Mouse (Mus musculus): ENCODE results near the gene BC067074.
"Not testable (repeated sequence)": the region's sequence is repeated elsewhere in the genome, so short reads cannot be mapped to it uniquely, and the experiment has no call there.

Gene BC067074

GRCm38 (mm10) chr13:113292975-113293706 is at the start of gene BC067074:
TSS of gene BC067074 (plus strand) at chr13:113293159.
- DNase-seq (ENCODE audit: low spot score in 2 of 2) = no peak

DNA sequence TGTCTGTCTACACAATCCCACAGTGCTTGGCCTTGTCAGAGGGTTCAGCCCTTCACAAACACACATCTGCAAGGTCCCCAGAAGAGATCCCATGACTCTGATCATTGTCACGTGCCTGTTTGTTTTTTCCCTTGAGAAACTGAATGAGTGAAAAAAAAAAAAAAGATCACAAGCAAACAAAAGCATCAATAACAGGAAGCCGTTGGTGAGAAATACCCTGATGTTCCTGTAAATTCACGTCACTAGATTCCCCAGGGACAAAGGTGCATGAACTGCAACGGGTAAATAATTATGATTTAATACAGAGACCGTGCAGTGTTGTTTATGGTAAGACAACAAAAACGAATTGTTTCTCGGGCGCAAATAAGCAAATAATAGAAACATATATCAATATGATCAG is 47.9 kb upstream of the BC067074 start:
- DNase-seq (ENCODE audit: low spot score in 2 of 2) = no peak

DNA sequence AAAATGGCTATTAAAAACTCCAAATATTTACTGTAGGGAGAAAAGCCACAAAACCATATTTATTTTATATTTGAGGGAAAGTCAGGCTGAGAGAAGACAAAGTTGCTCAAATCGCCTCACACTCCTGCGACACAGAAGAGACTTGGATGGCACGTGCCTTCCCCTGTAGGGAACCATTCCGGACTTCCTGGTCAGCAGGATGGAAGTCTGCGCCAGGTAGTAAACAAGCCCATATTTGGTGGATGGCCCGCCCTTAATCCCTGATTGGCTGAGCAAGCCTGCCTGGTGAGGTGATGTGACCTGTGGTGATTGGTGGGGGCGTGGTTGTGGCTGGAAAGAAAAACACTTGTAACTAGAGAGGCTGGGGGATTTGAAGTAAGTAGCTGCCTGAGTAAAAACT is 40.4 kb upstream of the BC067074 start:
- DNase-seq (ENCODE audit: low spot score in 2 of 2) = not testable (repeated sequence)

GRCm38 (mm10) chr13:113256766-113257165 is 36.2 kb upstream of the BC067074 start:
- no peak for DNase-seq (ENCODE audit: low spot score in 2 of 2)

GRCm38 (mm10) chr13:113257190-113257589 is 35.8 kb upstream of the BC067074 start:
- no peak for DNase-seq (ENCODE audit: low spot score in 2 of 2)

DNA sequence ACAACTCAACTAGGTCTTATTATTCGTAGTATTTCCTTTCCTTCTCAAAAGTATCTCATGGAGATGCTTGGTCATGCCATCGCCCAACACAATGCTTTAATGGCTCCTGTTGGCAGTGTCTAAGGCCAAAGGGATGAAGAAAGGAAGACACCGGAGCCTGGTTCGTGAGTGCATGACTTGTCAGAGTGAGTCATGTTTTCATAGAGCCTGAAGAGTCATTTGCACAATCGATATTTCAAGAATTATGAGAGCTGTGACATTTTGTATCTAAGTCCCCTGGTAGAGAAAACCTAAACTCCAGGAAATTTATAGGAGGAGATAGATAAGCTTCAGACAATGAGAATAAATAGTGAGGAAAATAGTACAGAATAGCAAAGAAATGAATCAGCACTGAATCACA is 33.7 kb upstream of the BC067074 start:
- DNase-seq (ENCODE audit: low spot score in 2 of 2) = no peak

- no peak for DNase-seq (ENCODE audit: low spot score in 2 of 2)
These were observed 30.1 kb upstream of the BC067074 start for GRCm38 (mm10) chr13:113262822-113263221.

DNA sequence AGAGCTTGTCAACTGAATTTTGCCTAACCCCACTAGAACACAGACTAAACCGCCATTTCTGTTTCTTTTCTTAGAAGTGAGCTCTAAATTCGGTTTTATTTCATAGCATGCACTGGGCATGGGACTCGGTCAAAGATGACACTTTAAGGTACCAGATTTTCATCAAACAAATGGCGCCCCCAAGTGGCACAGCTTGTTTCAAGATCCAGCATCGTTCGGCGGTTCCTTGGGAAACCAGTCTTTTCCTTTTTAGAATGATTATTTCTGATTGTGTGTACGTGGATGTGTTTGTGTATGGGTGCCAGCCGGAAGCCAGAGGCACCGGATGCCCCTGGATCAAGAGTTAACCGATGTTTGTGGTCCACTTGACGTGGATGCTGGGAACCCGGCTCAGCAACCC is 27.7 kb upstream of the BC067074 start:
- no peak for DNase-seq (ENCODE audit: low spot score in 2 of 2)

GRCm38 (mm10) chr13:113266495-113266951 is 26.4 kb upstream of the BC067074 start:
- DNase-seq (ENCODE audit: low spot score in 2 of 2) = peak in 1 of 2 experiments; percentile 40

GRCm38 (mm10) chr13:113267204-113267603 is 25.8 kb upstream of the BC067074 start:
- no peak for DNase-seq (ENCODE audit: low spot score in 2 of 2)

- DNase-seq (ENCODE audit: low spot score in 2 of 2) = peak in 1 of 2 experiments; percentile 41
These were observed 22.9 kb upstream of the BC067074 start for GRCm38 (mm10) chr13:113269777-113270776.

DNA sequence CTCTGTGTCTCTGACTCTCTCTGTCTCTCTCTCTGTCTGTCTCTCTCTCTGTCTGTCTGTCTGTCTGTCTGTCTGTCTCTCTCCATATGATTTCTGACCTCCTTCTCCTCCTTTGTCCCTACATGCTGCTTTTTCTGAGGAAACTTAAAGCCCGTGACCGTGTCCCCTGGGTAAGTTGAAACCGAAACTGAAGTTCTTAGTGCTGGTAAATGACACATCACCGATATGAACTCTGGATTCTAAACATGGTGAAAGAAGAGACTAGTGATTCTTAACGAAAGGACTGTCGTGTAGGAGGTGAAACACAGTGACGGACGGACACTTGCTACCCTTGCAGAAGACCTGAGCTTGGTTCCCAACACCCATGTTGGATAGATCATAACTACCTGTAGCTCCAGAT is 21.8 kb upstream of the BC067074 start:
- DNase-seq (ENCODE audit: low spot score in 2 of 2) = no peak

- DNase-seq (ENCODE audit: low spot score in 2 of 2) = no peak
These were observed 5.8 kb upstream of the BC067074 start for GRCm38 (mm10) chr13:113287141-113287540.

DNA sequence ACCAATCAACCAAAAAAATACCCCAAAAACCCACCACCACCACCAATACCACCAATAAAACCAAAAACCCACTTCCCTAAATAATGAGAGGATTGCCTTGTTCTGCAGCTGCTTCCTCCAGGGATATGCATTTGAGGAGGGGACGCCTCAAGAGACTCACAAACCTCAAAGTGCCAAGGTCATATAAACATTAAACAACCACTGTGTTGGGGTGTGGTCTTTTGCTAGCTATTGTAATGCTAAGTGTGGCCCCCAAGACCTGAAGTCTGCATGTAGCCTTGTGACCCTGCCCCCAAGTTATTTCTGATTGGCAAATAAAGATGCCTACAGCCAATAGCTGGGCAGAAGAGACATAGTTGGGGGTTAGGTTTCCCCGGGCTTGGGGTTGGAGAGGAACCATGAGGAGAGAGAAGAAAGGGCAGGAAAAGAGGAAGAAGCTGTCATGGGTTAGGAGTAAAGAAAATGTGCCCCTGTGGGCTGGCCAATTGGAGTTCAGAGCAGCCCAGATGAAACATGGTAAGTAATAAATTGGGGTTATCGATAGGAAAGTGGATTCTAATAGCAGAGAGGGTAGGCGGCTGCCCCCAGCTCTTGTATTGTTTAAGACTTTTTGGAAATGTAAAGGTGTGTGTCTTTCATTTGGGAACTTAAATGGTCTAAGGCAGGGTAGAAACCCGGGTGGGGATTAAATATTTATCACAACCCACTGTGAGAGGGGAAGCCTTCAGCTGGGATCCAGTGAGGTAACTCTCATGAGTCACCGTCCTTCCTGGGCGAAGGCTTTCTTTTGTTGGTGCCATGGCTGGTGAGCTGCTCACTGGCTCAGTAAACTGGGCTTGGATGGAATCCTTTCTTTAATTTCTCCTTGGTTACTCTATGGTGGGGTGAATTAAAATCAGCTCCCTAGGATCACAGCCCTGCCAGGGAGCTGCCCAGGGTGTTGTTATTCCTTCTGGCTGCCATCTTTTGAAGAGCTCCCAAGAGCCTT is 4.5 kb upstream of the BC067074 start:
- DNase-seq (ENCODE audit: low spot score in 2 of 2) = no peak

GRCm38 (mm10) chr13:113289760-113290159 is 3.2 kb upstream of the BC067074 start:
- DNase-seq (ENCODE audit: low spot score in 2 of 2) = no peak

DNA sequence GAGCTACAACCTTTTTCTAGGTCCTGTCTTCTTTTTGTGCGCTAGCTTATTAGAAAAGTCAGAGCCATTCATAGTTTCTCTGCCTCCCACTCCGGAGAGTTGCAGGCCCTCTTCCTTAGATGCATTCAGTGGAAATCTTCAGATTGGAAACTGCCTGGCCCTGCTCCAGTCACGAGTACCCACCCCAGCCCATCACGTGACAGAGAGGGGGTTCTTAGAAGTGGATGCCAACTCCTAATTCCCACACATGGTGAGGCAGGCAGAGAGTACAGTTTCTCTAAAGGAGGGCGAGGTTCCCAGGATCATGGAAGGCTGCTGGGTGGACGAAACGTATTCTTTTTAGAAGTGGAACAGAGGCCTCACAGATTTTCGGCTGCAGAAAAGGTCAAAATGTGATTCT is 958 bp upstream of the BC067074 start:
- DNase-seq (ENCODE audit: low spot score in 2 of 2) = no peak

GRCm38 (mm10) chr13:113293707-113294432 is 911 bp downstream of the BC067074 start:
- no peak for DNase-seq (ENCODE audit: low spot score in 2 of 2)

- DNase-seq (ENCODE audit: low spot score in 2 of 2) = no peak
These were observed 3.0 kb downstream of the BC067074 start for GRCm38 (mm10) chr13:113295817-113296485.

- DNase-seq (ENCODE audit: low spot score in 2 of 2) = no peak
These were observed 13.6 kb downstream of the BC067074 start for GRCm38 (mm10) chr13:113306581-113306980.

DNA sequence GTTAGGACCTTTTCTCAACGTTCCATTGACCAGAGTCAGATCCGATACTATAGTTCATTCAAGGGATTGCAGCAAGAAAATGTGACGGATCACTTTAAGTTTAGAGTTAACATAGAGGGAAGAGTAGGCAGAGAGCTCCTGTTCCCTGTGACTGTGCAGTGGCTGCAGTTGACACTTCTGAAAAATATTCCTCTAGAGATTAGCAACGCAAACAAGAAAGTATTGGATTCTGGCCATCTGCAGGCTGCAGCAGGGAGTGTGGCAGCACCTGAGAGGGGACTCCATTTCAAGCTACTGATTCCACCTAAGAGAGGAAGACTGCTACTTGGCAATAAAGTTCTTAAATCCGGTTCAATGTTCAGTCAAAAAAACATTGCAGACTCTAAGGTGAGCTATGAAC is 26.6 kb downstream of the BC067074 start:
- DNase-seq (ENCODE audit: low spot score in 2 of 2) = no peak
